Mouse (Mus musculus): ENCODE data around the gene Adgrb2. TPM values are rescaled to one million over a fixed set of nuclear protein-coding genes. Genes with fewer than 3 reads are reported as not detected.

The Adgrb2 gene
- total and polyA plus RNA-seq, 3 experiments = 0.08 TPM; not detected in 2

DNA sequence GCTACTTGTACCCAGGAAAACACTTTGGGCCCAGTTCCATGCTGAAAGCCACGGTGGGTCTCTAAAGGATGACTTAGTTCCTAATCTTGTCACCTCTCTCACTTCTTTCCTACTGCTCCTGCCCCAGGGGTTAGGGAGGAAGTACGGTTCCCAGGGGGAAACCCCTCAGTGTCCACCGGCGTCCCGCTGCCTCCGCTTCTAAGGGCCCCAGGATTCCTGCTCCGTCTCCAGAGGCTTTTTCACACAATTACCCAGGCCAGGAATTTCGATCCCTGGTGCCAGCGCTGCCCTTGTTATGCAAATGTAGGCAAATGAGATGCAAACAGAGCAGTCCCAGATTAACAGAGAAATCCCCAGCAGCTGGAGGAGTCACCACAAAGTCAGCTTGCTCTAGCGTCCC lies 18.5 kb upstream of the Adgrb2 start (continued):
- TF ChIP-seq EP300 (IDR thresholded peaks at IDR 0.05; ENCODE audit: low read length) = peak; percentile 53; the same call in 1 of the 2 replicates

DNA sequence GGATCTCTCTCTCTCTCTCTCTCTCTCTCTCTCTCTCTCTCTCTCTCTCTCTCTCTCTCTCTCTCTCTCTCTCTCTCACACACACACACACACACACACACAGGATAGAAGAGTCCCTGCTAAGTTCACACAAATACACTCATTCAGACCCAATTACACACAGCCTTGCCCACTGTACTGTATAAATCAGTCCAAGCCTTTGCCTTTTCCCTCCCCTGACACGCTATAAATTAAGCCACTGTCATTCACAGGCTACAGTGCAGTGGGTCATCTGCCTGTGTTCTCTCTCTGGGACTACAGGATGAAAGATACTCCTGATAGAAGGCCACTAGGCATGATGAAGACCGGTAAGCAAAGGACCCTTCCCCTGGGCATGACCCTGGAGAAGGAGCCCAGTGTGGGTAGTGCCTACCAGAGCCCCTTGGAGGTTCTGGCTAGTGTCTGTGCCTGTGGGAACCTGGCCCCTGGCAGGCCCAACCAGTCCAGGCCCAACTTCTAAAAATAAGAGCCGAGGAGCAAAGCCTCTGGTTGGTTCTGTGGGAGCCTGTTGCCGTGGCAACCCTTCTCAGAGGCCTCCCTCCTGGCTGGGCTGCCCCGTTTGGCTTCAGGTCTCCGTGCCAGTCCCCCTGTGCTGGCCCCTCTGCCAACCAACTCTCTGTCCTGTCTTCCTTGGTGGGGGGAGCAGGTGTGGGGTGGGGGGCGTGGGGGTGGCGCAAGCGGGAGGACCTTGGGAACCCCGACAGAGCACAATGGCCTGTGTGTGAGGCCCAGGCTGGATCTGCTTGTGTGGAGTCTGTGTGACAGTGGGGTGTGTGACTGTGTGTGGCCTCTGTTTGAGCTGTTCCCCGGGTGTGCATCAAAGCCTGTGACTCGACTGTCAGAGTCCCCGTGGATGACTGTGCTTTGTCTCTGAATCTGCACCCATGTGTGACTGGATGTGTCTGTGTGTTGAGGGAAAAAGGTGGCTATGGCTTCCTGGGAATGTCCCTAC lies 17.4 kb upstream of the Adgrb2 start:
- H3K4me2 ChIP-seq (ENCODE audit: insufficient read depth, low read depth, poor library complexity, severe bottlenecking) = peak overlapping the region; percentile 31; the same call in 1 of the 2 replicates

DNA sequence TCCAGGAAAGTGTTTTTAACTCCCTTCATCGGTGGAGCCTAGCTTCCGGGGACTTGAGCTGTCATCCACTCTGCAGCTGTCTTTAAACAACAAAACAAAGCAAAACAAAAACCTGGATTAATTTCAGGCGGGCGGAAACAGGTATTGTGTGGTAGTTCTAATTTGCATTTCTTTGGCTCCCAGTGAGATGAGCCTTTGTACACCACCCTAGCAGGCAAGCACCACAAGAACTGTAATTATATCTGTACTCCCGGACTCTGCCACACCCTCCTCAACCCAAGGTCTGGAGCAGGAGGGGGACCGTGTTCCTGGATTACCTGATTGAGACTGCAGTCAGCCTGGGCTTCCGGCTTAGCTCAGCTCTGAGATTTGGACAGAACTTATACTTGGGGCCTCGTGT lies 14.5 kb upstream of the Adgrb2 start:
- peaks cover 56% of the 10 kb centered on the region for H3K27me3 ChIP-seq (replicated peaks)
- H3K27ac ChIP-seq (ENCODE audit: insufficient read depth, low read depth) = no peak overlapping the region
- in situ Hi-C loops (cut with MboI; ENCODE audit: low pct_ligation_motif_present, low pct_unique_long_range_greater_than_20kb, low sequenced_read_pairs) (no loop called here), dilution Hi-C loops (cut with MboI; ENCODE audit: extremely low pct_ligation_motif_present, extremely low pct_unique_long_range_greater_than_20kb, low sequenced_read_pairs) (no loop called here)
- no peak overlapping the region for H3K9ac ChIP-seq (ENCODE audit: insufficient read depth, low read depth)
- no peak overlapping the region for H3K4me3 ChIP-seq (replicated peaks in 1 of 3; ENCODE audit: low read depth in 2 of 3, low read length in 2 of 3, poor library complexity in 1 of 3)
- H3K79me2 ChIP-seq (replicated peaks; ENCODE audit: control insufficient read depth, extremely low read depth, insufficient read depth, poor library complexity, severe bottlenecking) = no peaks in the 10 kb centered on the region
- no peaks in the 10 kb centered on the region for H3K36me3 ChIP-seq (replicated peaks in 1 of 2; ENCODE audit: control insufficient read depth in 1 of 2, insufficient read depth in 1 of 2, low read length in 1 of 2)
- peaks cover 20 to 45% of the 10 kb centered on the region in 2 experiments for H3K4me1 ChIP-seq (ENCODE audit: control insufficient read depth in 1 of 2, insufficient read depth in 2 of 2)
- no peak overlapping the region for H3K4me2 ChIP-seq (ENCODE audit: insufficient read depth, low read depth, poor library complexity, severe bottlenecking)
- H3K9me3 ChIP-seq (replicated peaks; ENCODE audit: low read length) = no peaks in the 10 kb centered on the region
- no peak for DNase-seq (ENCODE audit: extremely low read depth)
- no peak for TF ChIP-seq SIN3A (IDR thresholded peaks at IDR 0.05; ENCODE audit: low read length)
- TF ChIP-seq ZNF384 (IDR thresholded peaks at IDR 0.05; ENCODE audit: low read depth, low read length) = no peak
- no peak for TF ChIP-seq MXI1 (IDR thresholded peaks at IDR 0.05; ENCODE audit: low read depth, low read length)
- TF ChIP-seq HCFC1 (IDR thresholded peaks at IDR 0.05; ENCODE audit: low read depth, low read length) = no peak
- TF ChIP-seq MAFK (IDR thresholded peaks at IDR 0.05; ENCODE audit: insufficient replicate concordance, low read length) = no peak
- TF ChIP-seq ZKSCAN1 (IDR thresholded peaks at IDR 0.05; ENCODE audit: borderline replicate concordance, low read depth, low read length) = no peak

More for the DNA sequence above, 17.4 kb upstream of the Adgrb2 start:
- no peak for DNase-seq (ENCODE audit: extremely low read depth)
- no peak overlapping the region for H3K27ac ChIP-seq (ENCODE audit: insufficient read depth, low read depth)
- H3K4me1 ChIP-seq (ENCODE audit: control insufficient read depth in 1 of 2, insufficient read depth in 2 of 2) = peaks cover 20 to 34% of the 10 kb centered on the region in 2 experiments
- no peaks in the 10 kb centered on the region for H3K79me2 ChIP-seq (replicated peaks; ENCODE audit: control insufficient read depth, extremely low read depth, insufficient read depth, poor library complexity, severe bottlenecking)
- peaks cover 46% of the 10 kb centered on the region for H3K27me3 ChIP-seq (replicated peaks)
- in situ Hi-C loops (cut with MboI; ENCODE audit: low pct_ligation_motif_present, low pct_unique_long_range_greater_than_20kb, low sequenced_read_pairs) = no loop called here
- H3K36me3 ChIP-seq (replicated peaks in 1 of 2; ENCODE audit: control insufficient read depth in 1 of 2, insufficient read depth in 1 of 2, low read length in 1 of 2) = no peaks in the 10 kb centered on the region
- no peak overlapping the region for H3K4me3 ChIP-seq (replicated peaks in 1 of 3; ENCODE audit: low read depth in 2 of 3, low read length in 2 of 3, poor library complexity in 1 of 3)
- TF ChIP-seq MXI1 (IDR thresholded peaks at IDR 0.05; ENCODE audit: low read depth, low read length) = no peak
- no peak for TF ChIP-seq ZNF384 (IDR thresholded peaks at IDR 0.05; ENCODE audit: low read depth, low read length)
- TF ChIP-seq JUN (IDR thresholded peaks at IDR 0.05; ENCODE audit: insufficient read depth, low read depth, low read length) = no peak
- TF ChIP-seq MAZ (IDR thresholded peaks at IDR 0.05; ENCODE audit: low read depth, low read length) = no peak
- no peak for TF ChIP-seq EP300 (IDR thresholded peaks at IDR 0.05; ENCODE audit: low read length)
- no peak for TF ChIP-seq MYC (IDR thresholded peaks at IDR 0.05; ENCODE audit: low read depth, low read length)
- TF ChIP-seq UBTF (IDR thresholded peaks at IDR 0.05; ENCODE audit: low read depth, low read length) = no peak
- TF ChIP-seq ETS1 (conservative IDR thresholded peaks at IDR 0.05; ENCODE audit: low read depth, low read length) = no peak
- no peak for TF ChIP-seq CTCF (conservative IDR thresholded peaks at IDR 0.05 in 1 of 2, IDR thresholded peaks at IDR 0.05 in 1 of 2; ENCODE audit: low read depth in 2 of 2, low read length in 2 of 2)
- no peak for TF ChIP-seq USF2 (conservative IDR thresholded peaks at IDR 0.05; ENCODE audit: low read depth, low read length)
- no peak for TF ChIP-seq POLR2A (IDR thresholded peaks at IDR 0.05; ENCODE audit: low read depth, low read length)
- TF ChIP-seq GABPA (IDR thresholded peaks at IDR 0.05; ENCODE audit: insufficient replicate concordance, low read depth, low read length) = no peak
- no peak for TF ChIP-seq TBP (conservative IDR thresholded peaks at IDR 0.05; ENCODE audit: low read depth, low read length)
- TF ChIP-seq JUND (conservative IDR thresholded peaks at IDR 0.05; ENCODE audit: low read depth, low read length) = no peak
- no peak for TF ChIP-seq NRF1 (IDR thresholded peaks at IDR 0.05; ENCODE audit: low read depth, low read length)
- TF ChIP-seq HCFC1 (IDR thresholded peaks at IDR 0.05; ENCODE audit: low read depth, low read length) = no peak
- H3K9ac ChIP-seq (ENCODE audit: insufficient read depth, low read depth) = no peak overlapping the region
- dilution Hi-C loops (cut with MboI; ENCODE audit: extremely low pct_ligation_motif_present, extremely low pct_unique_long_range_greater_than_20kb, low sequenced_read_pairs) = no loop called here
- no peaks in the 10 kb centered on the region for H3K9me3 ChIP-seq (replicated peaks; ENCODE audit: low read length)

All from CH12.LX (cell line).